Mouse (Mus musculus): Measurements from ENCODE around the gene Sv2a. TPM values are rescaled to one million over a fixed set of nuclear protein-coding genes. Genes with fewer than 3 reads are reported as not detected.

Sv2a gene
- total RNA-seq, 2 experiments from 2014 or later, result 360 to 375 TPM

GRCm38 (mm10) chr3:96239949-96240798 lies 59.2 kb downstream of the Sv2a start, which contains the start of gene Hist2h2aa2:
Gene Hist2h2aa2, minus strand, starts transcription at chr3:96240276.
- peak; percentile 98 for DNase-seq (ENCODE audit: low spot score in 2 of 2)

GRCm38 (mm10) chr3:96240799-96241197 lies 59.8 kb downstream of the Sv2a start:
- DNase-seq (ENCODE audit: low spot score in 2 of 2), result no peak

DNA sequence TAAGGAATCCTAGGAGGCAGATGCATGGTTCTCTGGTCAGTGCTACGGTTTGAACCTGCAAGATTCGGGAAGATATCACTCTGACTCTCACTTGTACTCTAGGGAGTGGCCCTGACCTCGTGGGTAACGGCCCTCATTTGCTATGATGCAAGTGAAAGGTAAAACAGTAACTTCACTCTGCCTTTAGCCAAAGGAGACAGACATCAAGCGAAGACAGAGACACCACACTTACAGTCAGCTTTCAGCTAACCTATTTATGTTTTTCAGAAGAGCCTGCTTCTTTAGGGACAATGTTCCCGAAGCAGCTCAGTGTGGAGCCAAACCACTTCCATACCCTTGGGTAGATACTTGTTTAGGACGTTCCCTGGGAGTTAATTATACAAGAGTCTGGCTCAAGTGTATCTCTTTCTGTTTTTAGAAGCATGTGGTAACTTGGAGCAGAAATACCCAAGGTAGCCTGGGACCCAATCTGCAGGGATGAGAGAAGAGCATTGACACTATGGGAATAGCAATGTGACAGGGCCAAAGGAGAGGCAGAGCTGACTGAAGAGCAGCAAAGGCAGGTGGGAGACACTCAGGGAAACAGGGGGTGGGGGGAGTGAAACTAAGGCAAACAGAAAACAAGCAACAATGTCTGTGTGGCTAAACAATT lies 63.1 kb downstream of the Sv2a start:
- DNase-seq (ENCODE audit: low spot score in 2 of 2), result no peak

Small RNA genes lying within 50 kb of the gene (microRNA-seq; reads per million reads assigned to microRNA genes)
- gene Gm44492, result 0 reads per million in 2 experiments
- gene Gm47311, result 0 reads per million in 2 experiments

Other genes starting within 250 kb of the Sv2a start
- gene Plekho1, start 185.2 kb upstream of the Sv2a start, total RNA-seq (2021), result 10 to 100 TPM; 43.7 to 44.5 TPM
- gene Vps45, start 122.7 kb upstream of the Sv2a start, total RNA-seq (2021), result 10 to 100 TPM; 41.1 to 47.8 TPM
- 10 to 100 TPM; 27.4 to 31.0 TPM for gene Otud7b, start 76.6 kb upstream of the Sv2a start, total RNA-seq (2021)
- gene Mtmr11, start 19.1 kb upstream of the Sv2a start, total RNA-seq (2021), result 1 to 10 TPM; 5.8 to 7.8 TPM
- 10 to 100 TPM; 48.6 to 52.4 TPM for gene Sf3b4, start 8.8 kb upstream of the Sv2a start, total RNA-seq (2021)
- 10 to 100 TPM; 16.1 to 21.2 TPM for gene Bola1, start 38.6 kb downstream of the Sv2a start, total RNA-seq (2021)
- gene Hist2h2ab, start 38.7 kb downstream of the Sv2a start, total RNA-seq (2021), result 10 to 100 TPM in 1 of 2 experiments, 1 to 10 TPM in 1; 9.4 to 10.4 TPM
- 10 to 100 TPM; 28.2 to 31.3 TPM for gene Hist2h2ac, start 39.7 kb downstream of the Sv2a start, total RNA-seq (2021)
- 1 to 10 TPM; 4.0 to 4.8 TPM for gene Hist2h2be, start 40.0 kb downstream of the Sv2a start, total RNA-seq (2021)
- gene Hist2h3c2, start 58.0 kb downstream of the Sv2a start, total RNA-seq (2021), result 10 to 100 TPM; 11.3 to 14.7 TPM
- 100 to 1,000 TPM; 248 to 267 TPM for gene Hist2h2aa2, start 59.1 kb downstream of the Sv2a start, total RNA-seq (2021)
- gene Hist2h2aa1, start 64.3 kb downstream of the Sv2a start, total RNA-seq (2021), result 1 to 10 TPM; 6.7 to 8.0 TPM
- gene Hist2h3c1, start 65.5 kb downstream of the Sv2a start, total RNA-seq (2021), result not detected
- 10 to 100 TPM; 25.2 to 29.8 TPM for gene Hist2h4, start 82.2 kb downstream of the Sv2a start, total RNA-seq (2021)
- gene Hist2h3b, start 87.5 kb downstream of the Sv2a start, total RNA-seq (2021), result 100 to 1,000 TPM in 1 of 2 experiments, 10 to 100 TPM in 1; 73.5 to 102 TPM
- 100 to 1,000 TPM; 133 to 147 TPM for gene Hist2h2bb, start 88.6 kb downstream of the Sv2a start, total RNA-seq (2021)
- 1 to 10 TPM; 2.3 to 2.5 TPM for gene Fcgr1, start 112.8 kb downstream of the Sv2a start, total RNA-seq (2021)